Mouse (Mus musculus): ENCODE data around the gene Prkd2. TPM values are rescaled to one million over a fixed set of nuclear protein-coding genes. Genes with fewer than 3 reads are reported as not detected.

Gene Prkd2
- total RNA-seq, 2 experiments from 2014 or later: 3.8 to 7.3 TPM

- no peak for DNase-seq (ENCODE audit: low spot score in 2 of 2)
- intact Hi-C loops (cut with DNase I): no loop called here
These were observed 42.6 kb downstream of the Prkd2 start for GRCm38 (mm10) chr7:16885271-16885776.

- intact Hi-C loops (cut with DNase I): no loop called here
These were observed 43.2 kb downstream of the Prkd2 start for GRCm38 (mm10) chr7:16885905-16886304.

GRCm38 (mm10) chr7:16890536-16890935 is 47.8 kb downstream of the Prkd2 start:
- no peak for DNase-seq (ENCODE audit: low spot score in 2 of 2)
- intact Hi-C loops (cut with DNase I): loop anchor here (10.0 kb wide), 1 partner anchor 146 kb away; no protein-coding TSS in a partner anchor

More at GRCm38 (mm10) chr7:16885905-16886304, 43.2 kb downstream of the Prkd2 start:
- no peak for DNase-seq (ENCODE audit: low spot score in 2 of 2)

- intact Hi-C loops (cut with DNase I): loop anchor here (1.0 to 10.0 kb wide), 2 partner anchors 15 to 146 kb away; no protein-coding TSS in a partner anchor
- no peak for DNase-seq (ENCODE audit: low spot score in 2 of 2)
These were observed 48.2 kb downstream of the Prkd2 start for GRCm38 (mm10) chr7:16890944-16891343.

- peak; percentile 86 to 88 for DNase-seq (ENCODE audit: low spot score in 2 of 2)
- intact Hi-C loops (cut with DNase I): loop anchor here (1.0 to 10.0 kb wide), 2 partner anchors 15 to 147 kb away; no protein-coding TSS in a partner anchor
These were observed 49.1 kb downstream of the Prkd2 start, which contains the start of gene Gng8 for GRCm38 (mm10) chr7:16891641-16892351. Gene Gng8 (plus strand): TSS chr7:16891786.

- intact Hi-C loops (cut with DNase I): loop anchor here (10.0 kb wide), 1 partner anchor 148 kb away; no protein-coding TSS in a partner anchor
- no peak for DNase-seq (ENCODE audit: low spot score in 2 of 2)
These were observed 49.6 kb downstream of the Prkd2 start for GRCm38 (mm10) chr7:16892352-16892730.

- intact Hi-C loops (cut with DNase I): loop anchor here (2.0 to 10.0 kb wide), 2 partner anchors 19 to 149 kb away; no protein-coding TSS in a partner anchor
- DNase-seq (ENCODE audit: low spot score in 2 of 2): no peak
These were observed 50.9 kb downstream of the Prkd2 start for GRCm38 (mm10) chr7:16893612-16894011.

- DNase-seq (ENCODE audit: low spot score in 2 of 2): no peak
- intact Hi-C loops (cut with DNase I): loop anchor here (2.0 to 10.0 kb wide), 2 partner anchors 19 to 149 kb away; no protein-coding TSS in a partner anchor
These were observed 51.6 kb downstream of the Prkd2 start for GRCm38 (mm10) chr7:16894279-16894678.

- intact Hi-C loops (cut with DNase I): loop anchor here (2.0 to 10.0 kb wide), 2 partner anchors 18 to 150 kb away; no protein-coding TSS in a partner anchor
- peak; percentile 66 to 76 for DNase-seq (ENCODE audit: low spot score in 2 of 2)
These were observed 52.3 kb downstream of the Prkd2 start for GRCm38 (mm10) chr7:16895000-16895399.

GRCm38 (mm10) chr7:16895511-16895910 is 52.8 kb downstream of the Prkd2 start:
- intact Hi-C loops (cut with DNase I): loop anchor here (2.0 to 10.0 kb wide), 2 partner anchors 17 to 151 kb away; no protein-coding TSS in a partner anchor
- no peak for DNase-seq (ENCODE audit: low spot score in 2 of 2)

GRCm38 (mm10) chr7:16900526-16900925 is 57.8 kb downstream of the Prkd2 start:
- DNase-seq (ENCODE audit: low spot score in 2 of 2): no peak
- intact Hi-C loops (cut with DNase I): no loop called here

- DNase-seq (ENCODE audit: low spot score in 2 of 2): no peak
- intact Hi-C loops (cut with DNase I): no loop called here
These were observed 60.8 kb downstream of the Prkd2 start for GRCm38 (mm10) chr7:16903439-16903955.

GRCm38 (mm10) chr7:16904120-16904675 is 61.5 kb downstream of the Prkd2 start:
- no peak for DNase-seq (ENCODE audit: low spot score in 2 of 2)
- intact Hi-C loops (cut with DNase I): no loop called here

- intact Hi-C loops (cut with DNase I): no loop called here
- no peak for DNase-seq (ENCODE audit: low spot score in 2 of 2)
These were observed 62.9 kb downstream of the Prkd2 start for GRCm38 (mm10) chr7:16905491-16906021.

GRCm38 (mm10) chr7:16906281-16906680 is 63.6 kb downstream of the Prkd2 start, which contains the start of gene Ptgir:
Gene Ptgir (plus strand): TSS chr7:16906490.
- intact Hi-C loops (cut with DNase I): no loop called here
- DNase-seq (ENCODE audit: low spot score in 2 of 2): no peak

GRCm38 (mm10) chr7:16906889-16907559 is 64.3 kb downstream of the Prkd2 start:
- no peak for DNase-seq (ENCODE audit: low spot score in 2 of 2)
- intact Hi-C loops (cut with DNase I): no loop called here

- intact Hi-C loops (cut with DNase I): no loop called here
- no peak for DNase-seq (ENCODE audit: low spot score in 2 of 2)
These were observed 65.1 kb downstream of the Prkd2 start for GRCm38 (mm10) chr7:16907842-16908241.

- DNase-seq (ENCODE audit: low spot score in 2 of 2): no peak
- intact Hi-C loops (cut with DNase I): no loop called here
These were observed 65.7 kb downstream of the Prkd2 start for GRCm38 (mm10) chr7:16908367-16908766.

- no peak for DNase-seq (ENCODE audit: low spot score in 2 of 2)
These were observed 66.2 kb downstream of the Prkd2 start for GRCm38 (mm10) chr7:16908859-16909258.

More at GRCm38 (mm10) chr7:16908859-16909258, 66.2 kb downstream of the Prkd2 start:
- intact Hi-C loops (cut with DNase I): no loop called here
